Mouse (Mus musculus): ENCODE measurements around the gene Tigar.

Gene Tigar

GRCm38 (mm10) chr6:127109402-127109930, at the start of gene Tigar:
Gene Tigar (minus strand): TSS chr6:127109557.
- peak; percentile 96 to 97 for DNase-seq

GRCm38 (mm10) chr6:127157321-127157720, 48.0 kb upstream of the Tigar start:
- DNase-seq = no peak

GRCm38 (mm10) chr6:127155468-127155867, 46.1 kb upstream of the Tigar start:
- peak; percentile 68 to 71 for DNase-seq

- DNase-seq = peak; percentile 25 to 28
Measured at GRCm38 (mm10) chr6:127154708-127155268, 45.4 kb upstream of the Tigar start.

GRCm38 (mm10) chr6:127153972-127154707, 44.8 kb upstream of the Tigar start:
- peak; percentile 33 to 41 for DNase-seq

- DNase-seq = peak; percentile 34 to 39
Measured at GRCm38 (mm10) chr6:127153296-127153800, 44.0 kb upstream of the Tigar start.

- peak; percentile 42 to 52 for DNase-seq
Measured at GRCm38 (mm10) chr6:127152106-127152951, 43.0 kb upstream of the Tigar start, which contains the start of gene Ccnd2. Gene Ccnd2 (minus strand): TSS chr6:127152193.

- DNase-seq = peak; percentile 59 to 63
Measured at GRCm38 (mm10) chr6:127151565-127152105, 42.3 kb upstream of the Tigar start.

GRCm38 (mm10) chr6:127150663-127151564, 41.6 kb upstream of the Tigar start:
- DNase-seq = peak; percentile 60 to 69

- DNase-seq = peak; percentile 36 to 42
Measured at GRCm38 (mm10) chr6:127149944-127150662, 40.7 kb upstream of the Tigar start.

GRCm38 (mm10) chr6:127149303-127149943, 40.1 kb upstream of the Tigar start:
- peak; percentile 61 to 62 for DNase-seq

- peak; percentile 41 to 46 for DNase-seq
Measured at GRCm38 (mm10) chr6:127148526-127149302, 39.4 kb upstream of the Tigar start.

- DNase-seq = peak; percentile 89 to 90
Measured at GRCm38 (mm10) chr6:127147665-127148064, 38.3 kb upstream of the Tigar start.

- DNase-seq = no peak
Measured at GRCm38 (mm10) chr6:127146322-127146947, 37.1 kb upstream of the Tigar start.

GRCm38 (mm10) chr6:127145464-127146190, 36.3 kb upstream of the Tigar start:
- DNase-seq = no peak

- no peak for DNase-seq
Measured at GRCm38 (mm10) chr6:127143576-127144288, 34.4 kb upstream of the Tigar start.

- DNase-seq = no peak
Measured at GRCm38 (mm10) chr6:127143124-127143520, 33.8 kb upstream of the Tigar start.

Measured in B cell, adult 2 months (primary cell).